Mouse (Mus musculus) intestine, postnatal 0 days (tissue): ENCODE measurements around the gene Baiap3. TPM values are rescaled to one million over a fixed set of nuclear protein-coding genes. Genes with fewer than 3 reads are reported as not detected.

Source experiments
- ATAC-seq: fragments of 200-750 bp; cut with Nextera tagmentation; 2 replicates; pipeline ENCODE4 v1.8.0; 2017; ENCODE audit warnings: mild to moderate bottlenecking, moderate TSS enrichment, moderate library complexity
- H3K27ac ChIP-seq: fragments of 300-500 bp; sonication (generic); 2 replicates; pipeline ENCODE4 v1.5.1; 2014; ENCODE audit warnings: mild to moderate bottlenecking, low read depth, low read length, moderate library complexity
- H3K27me3 ChIP-seq: fragments of 300-500 bp; sonication (generic); replicated peaks from 2 replicates; pipeline ENCODE4 v1.6.1; 2014; ENCODE audit warnings: low read length, mixed read lengths; ENCODE audit not compliant: control insufficient read depth, insufficient read depth
- H3K36me3 ChIP-seq: fragments of 300-500 bp; sonication (generic); 2 replicates; pipeline ENCODE4 v1.6.1; 2014; ENCODE audit warnings: mild to moderate bottlenecking, moderate library complexity; ENCODE audit not compliant: control insufficient read depth, insufficient read depth
- H3K4me1 ChIP-seq: fragments of 300-500 bp; sonication (generic); replicated peaks from 2 replicates; pipeline ENCODE4 v1.6.1; 2014; ENCODE audit warnings: antibody characterized with exemption, low read length, mixed read lengths; ENCODE audit not compliant: control insufficient read depth, insufficient read depth
- H3K4me2 ChIP-seq: fragments of 300-500 bp; sonication (generic); replicated peaks from 2 replicates; pipeline ENCODE4 v1.6.1; 2014; ENCODE audit warnings: low read depth, mild to moderate bottlenecking, moderate library complexity
- H3K4me3 ChIP-seq: fragments of 300-500 bp; sonication (generic); 2 replicates; pipeline ENCODE4 v1.5.1; 2014; ENCODE audit warnings: low read depth, low read length
- H3K9ac ChIP-seq: fragments of 300-500 bp; sonication (generic); 2 replicates; pipeline ENCODE4 v1.6.1; 2014; ENCODE audit warnings: mild to moderate bottlenecking, low read depth, low read length
- H3K9me3 ChIP-seq: fragments of 300-500 bp; sonication (generic); 2 replicates; pipeline ENCODE4 v1.6.1; 2016; ENCODE audit warnings: mixed run types; ENCODE audit not compliant: control insufficient read depth
- CTCF ChIP-seq: sonication (generic); IDR thresholded peaks from 2 replicates; pipeline ENCODE4 v1.5.1; 2016; ENCODE audit warnings: low read depth, mild to moderate bottlenecking, control low read depth, antibody characterized with exemption, moderate library complexity
- WGBS: fragments of 180-500 bp; shearing (Covaris S2); extraction: QIAGEN DNeasy Blood & Tissue Kit; methylation state at CpG from one replicate; pipeline ENCODE4 v1.1.7; 2014; 5-methylcytosine and 5-hydroxymethylcytosine counted together
- polyA plus RNA-seq: library from polyadenylated mRNA; unstranded; fragments of >200 nt; fragmentation: Nextera tagmentation; extraction: Ambion mirVana; gene quantifications from 2 replicates; pipeline ENCODE4 v1.2.1, GENCODE M21; 2015

Gene Baiap3
- polyA plus RNA-seq, 1 experiment from 2014 or later, result 0.86 TPM

- no peaks in the 10 kb centered on the region for H3K9me3 ChIP-seq
- under 1% methylated on average over 90 of the region's 92 CpGs for WGBS
- peak overlapping the region; percentile 96 for H3K4me3 ChIP-seq
- peak; percentile 87 for ATAC-seq
- H3K4me2 ChIP-seq, result peak overlapping the region; percentile 83
- H3K4me1 ChIP-seq, result 0 out of 2 replicates have a peak, but pooled peaks cover 4% of the 10 kb centered on the region
- peak overlapping the region; percentile 98 for H3K27ac ChIP-seq
- no peak for TF ChIP-seq CTCF
- peaks cover 12% of the 10 kb centered on the region for H3K36me3 ChIP-seq
- H3K27me3 ChIP-seq, result no peaks in the 10 kb centered on the region
- peak overlapping the region; percentile 98 for H3K9ac ChIP-seq
These were observed 17.0 kb upstream of the Baiap3 start for GRCm38 (mm10) chr17:25272951-25273705.

GRCm38 (mm10) chr17:25272326-25272725 lies 16.2 kb upstream of the Baiap3 start:
- H3K4me3 ChIP-seq, result peak overlapping the region; percentile 96
- WGBS, result 1% methylated on average over 10 of the region's 10 CpGs

GRCm38 (mm10) chr17:25270795-25271335 lies 14.7 kb upstream of the Baiap3 start:
- WGBS, result 52% methylated on average over 2 of the region's 2 CpGs
- no peak for ATAC-seq

More at GRCm38 (mm10) chr17:25272326-25272725, 16.2 kb upstream of the Baiap3 start:
- peak overlapping the region; percentile 98 for H3K27ac ChIP-seq
- H3K27me3 ChIP-seq, result no peaks in the 10 kb centered on the region
- H3K4me2 ChIP-seq, result peak overlapping the region; percentile 83
- peaks cover 20% of the 10 kb centered on the region for H3K36me3 ChIP-seq
- H3K9ac ChIP-seq, result peak overlapping the region; percentile 98
- TF ChIP-seq CTCF, result no peak
- no peak for ATAC-seq
- H3K9me3 ChIP-seq, result no peaks in the 10 kb centered on the region
- H3K4me1 ChIP-seq, result 0 out of 2 replicates have a peak, but pooled peaks cover 4% of the 10 kb centered on the region

GRCm38 (mm10) chr17:25264453-25264852 lies 8.3 kb upstream of the Baiap3 start:
- no peaks in the 10 kb centered on the region for H3K9me3 ChIP-seq
- H3K27ac ChIP-seq, result no peak overlapping the region
- TF ChIP-seq CTCF, result peak; percentile 62
- H3K4me1 ChIP-seq, result no peaks in the 10 kb centered on the region
- H3K4me3 ChIP-seq, result no peak overlapping the region
- WGBS, result 53% methylated on average over 3 of the region's 3 CpGs
- ATAC-seq, result no peak
- no peak overlapping the region for H3K9ac ChIP-seq
- peaks cover 74% of the 10 kb centered on the region for H3K36me3 ChIP-seq
- no peak overlapping the region for H3K4me2 ChIP-seq
- H3K27me3 ChIP-seq, result no peaks in the 10 kb centered on the region

More at GRCm38 (mm10) chr17:25270795-25271335, 14.7 kb upstream of the Baiap3 start:
- H3K4me1 ChIP-seq, result 0 out of 2 replicates have a peak, but pooled peaks cover 4% of the 10 kb centered on the region
- H3K9me3 ChIP-seq, result no peaks in the 10 kb centered on the region
- no peak overlapping the region for H3K9ac ChIP-seq
- H3K4me2 ChIP-seq, result peak overlapping the region; percentile 83; the same call in 1 of the 2 replicates
- no peak overlapping the region for H3K4me3 ChIP-seq
- H3K27ac ChIP-seq, result no peak overlapping the region
- H3K27me3 ChIP-seq, result no peaks in the 10 kb centered on the region
- peaks cover 35% of the 10 kb centered on the region for H3K36me3 ChIP-seq
- TF ChIP-seq CTCF, result no peak

- Histone ChIP-seq H3K4me2 (no peak overlapping the region), H3K27ac (no peak overlapping the region), H3K9ac (no peak overlapping the region), H3K36me3 (peaks cover 10% of the 10 kb centered on the region), H3K4me1 (0 out of 2 replicates have a peak, but pooled peaks cover 3% of the 10 kb centered on the region), H3K9me3 (no peaks in the 10 kb centered on the region), H3K27me3 (peaks cover 11% of the 10 kb centered on the region), H3K4me3 (no peak overlapping the region)
- no peak for TF ChIP-seq CTCF
- ATAC-seq, result no peak
- WGBS, result 46% methylated on average over 6 of the region's 6 CpGs
These were observed 1.7 kb upstream of the Baiap3 start for GRCm38 (mm10) chr17:25257804-25258261.

- 60% methylated on average over 2 of the region's 2 CpGs for WGBS
- H3K4me1 ChIP-seq, result 0 out of 2 replicates have a peak, but pooled peaks cover 3% of the 10 kb centered on the region
- no peak overlapping the region for H3K9ac ChIP-seq
- no peak for ATAC-seq
- no peak overlapping the region for H3K4me3 ChIP-seq
- H3K27me3 ChIP-seq, result peaks cover 11% of the 10 kb centered on the region
- H3K36me3 ChIP-seq, result peaks cover 4% of the 10 kb centered on the region; the same call in 1 of the 2 replicates
- H3K4me2 ChIP-seq, result 0 out of 2 replicates have a peak overlapping the region, but pooled peaks have one; percentile 67
- TF ChIP-seq CTCF, result no peak
- H3K27ac ChIP-seq, result no peak overlapping the region
- H3K9me3 ChIP-seq, result no peaks in the 10 kb centered on the region
These were observed 1.1 kb downstream of the Baiap3 start for GRCm38 (mm10) chr17:25255110-25255509.
